Mouse (Mus musculus): ENCODE measurements around the gene Btnl9.
"Not testable (repeated sequence)": the region's sequence is repeated elsewhere in the genome, so short reads cannot be mapped to it uniquely, and the experiment has no call there.

GRCm38 (mm10) chr11:49194771-49195170 is 7.8 kb upstream of the Btnl9 start:
- TF ChIP-seq MAZ (IDR thresholded peaks at IDR 0.05; ENCODE audit: low read depth, low read length); EP300 (IDR thresholded peaks at IDR 0.05; ENCODE audit: low read depth in 1 of 2, low read length in 2 of 2); GATA1 (IDR thresholded peaks at IDR 0.05; ENCODE audit: low read depth, low read length); MAFK (IDR thresholded peaks at IDR 0.05; ENCODE audit: borderline replicate concordance, low read depth, low read length): not testable (repeated sequence)
